Mouse (Mus musculus): ENCODE measurements around the gene Rfng. TPM values are rescaled to one million over a fixed set of nuclear protein-coding genes. Genes with fewer than 3 reads are reported as not detected.

Rfng gene
- polyA plus RNA-seq, 1 experiment = 8.9 TPM

- no peaks in the 10 kb centered on the region for H3K4me1 ChIP-seq (ENCODE audit: control insufficient read depth, insufficient read depth, low read length)
- no peaks in the 10 kb centered on the region for H3K9me3 ChIP-seq (replicated peaks; ENCODE audit: control insufficient read depth, insufficient read depth, low read length, poor library complexity, severe bottlenecking)
- H3K27me3 ChIP-seq (ENCODE audit: control insufficient read depth, insufficient read depth, low read length, poor library complexity, severe bottlenecking) = no peaks in the 10 kb centered on the region
- H3K9ac ChIP-seq (ENCODE audit: low read depth, poor library complexity, severe bottlenecking) = no peak overlapping the region
- no peak overlapping the region for H3K27ac ChIP-seq (ENCODE audit: insufficient read depth, low read length)
- H3K36me3 ChIP-seq (ENCODE audit: control insufficient read depth, insufficient read depth, low read length, poor library complexity, severe bottlenecking) = no peaks in the 10 kb centered on the region
- TF ChIP-seq CTCF (IDR thresholded peaks at IDR 0.05; ENCODE audit: low read depth, low read length) (no peak), EP300 (IDR thresholded peaks at IDR 0.05; ENCODE audit: insufficient read depth, low read depth, low read length) (no peak), POLR2A (IDR thresholded peaks at IDR 0.05; ENCODE audit: insufficient read depth, low read length) (no peak)
- no peak overlapping the region for H3K4me3 ChIP-seq (ENCODE audit: low read depth, low read length)
Measured at GRCm38 (mm10) chr11:120736424-120736823, 47.6 kb downstream of the Rfng start.

GRCm38 (mm10) chr11:120733521-120733920 is 50.5 kb downstream of the Rfng start:
- H3K4me1 ChIP-seq (ENCODE audit: control insufficient read depth, insufficient read depth, low read length) = peaks cover 2% of the 10 kb centered on the region
- no peaks in the 10 kb centered on the region for H3K9me3 ChIP-seq (replicated peaks; ENCODE audit: control insufficient read depth, insufficient read depth, low read length, poor library complexity, severe bottlenecking)
- H3K27ac ChIP-seq (ENCODE audit: insufficient read depth, low read length) = no peak overlapping the region
- H3K27me3 ChIP-seq (ENCODE audit: control insufficient read depth, insufficient read depth, low read length, poor library complexity, severe bottlenecking) = no peaks in the 10 kb centered on the region
- no peak for TF ChIP-seq CTCF (IDR thresholded peaks at IDR 0.05; ENCODE audit: low read depth, low read length)
- no peak for TF ChIP-seq POLR2A (IDR thresholded peaks at IDR 0.05; ENCODE audit: insufficient read depth, low read length)
- TF ChIP-seq EP300 (IDR thresholded peaks at IDR 0.05; ENCODE audit: insufficient read depth, low read depth, low read length) = no peak
- no peaks in the 10 kb centered on the region for H3K36me3 ChIP-seq (ENCODE audit: control insufficient read depth, insufficient read depth, low read length, poor library complexity, severe bottlenecking)
- H3K4me3 ChIP-seq (ENCODE audit: low read depth, low read length) = no peak overlapping the region
- no peak overlapping the region for H3K9ac ChIP-seq (ENCODE audit: low read depth, poor library complexity, severe bottlenecking)

DNA sequence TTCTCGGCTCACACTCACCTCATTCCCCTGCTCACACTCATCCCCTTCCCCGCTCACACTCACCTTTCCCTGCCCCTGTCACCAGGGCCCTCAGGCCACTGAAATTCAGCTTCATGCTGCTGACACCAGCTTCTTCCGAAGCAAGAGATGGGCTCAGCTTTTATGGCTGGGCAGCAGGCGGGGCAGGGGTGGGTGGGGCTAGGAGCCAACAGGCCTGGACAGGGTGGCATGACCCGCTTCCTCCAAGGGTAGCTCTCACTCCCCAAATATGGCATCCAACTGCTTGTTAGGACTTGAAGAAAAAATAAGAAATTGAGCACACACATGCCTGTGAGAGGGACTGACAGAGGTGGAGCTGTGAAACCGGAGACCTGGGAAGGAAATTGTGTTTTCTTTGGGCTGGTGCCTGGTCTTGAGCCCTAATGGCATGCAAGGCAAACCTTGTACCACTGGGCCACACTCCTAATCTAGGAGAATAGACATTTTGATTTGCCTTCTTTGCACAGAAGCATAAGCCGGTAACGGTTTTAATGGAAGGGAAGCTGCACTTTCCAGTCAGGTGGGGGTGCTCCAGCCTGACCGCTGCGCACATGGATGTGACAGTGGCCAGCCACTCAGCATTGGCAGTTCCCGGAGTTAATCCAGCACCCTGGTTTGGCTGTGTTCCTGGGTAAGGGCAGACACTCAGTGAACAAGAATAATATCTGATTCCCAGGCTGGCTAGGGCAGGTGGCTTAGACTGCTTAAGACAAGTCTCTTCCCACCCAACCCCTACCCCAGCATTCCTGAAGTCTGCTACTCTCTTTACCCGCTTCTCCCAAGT is 51.9 kb downstream of the Rfng start, which contains the start of gene Cbr2:
Gene Cbr2, minus strand, starts transcription at position 257 of the 823 bp plus-strand sequence.
- Histone ChIP-seq H3K36me3 (ENCODE audit: control insufficient read depth, insufficient read depth, low read length, poor library complexity, severe bottlenecking) (no peaks in the 10 kb centered on the region), H3K27ac (ENCODE audit: insufficient read depth, low read length) (no peak within 1 kb of the TSS), H3K27me3 (ENCODE audit: control insufficient read depth, insufficient read depth, low read length, poor library complexity, severe bottlenecking) (no peaks in the 10 kb centered on the region), H3K4me1 (ENCODE audit: control insufficient read depth, insufficient read depth, low read length) (peaks cover 2% of the 10 kb centered on the region), H3K9me3 (replicated peaks; ENCODE audit: control insufficient read depth, insufficient read depth, low read length, poor library complexity, severe bottlenecking) (no peaks in the 10 kb centered on the region), H3K9ac (ENCODE audit: low read depth, poor library complexity, severe bottlenecking) (no peak within 1 kb of the TSS), H3K4me3 (ENCODE audit: low read depth, low read length) (no peak within 1 kb of the TSS)
- no peak for TF ChIP-seq POLR2A (IDR thresholded peaks at IDR 0.05; ENCODE audit: insufficient read depth, low read length)

DNA sequence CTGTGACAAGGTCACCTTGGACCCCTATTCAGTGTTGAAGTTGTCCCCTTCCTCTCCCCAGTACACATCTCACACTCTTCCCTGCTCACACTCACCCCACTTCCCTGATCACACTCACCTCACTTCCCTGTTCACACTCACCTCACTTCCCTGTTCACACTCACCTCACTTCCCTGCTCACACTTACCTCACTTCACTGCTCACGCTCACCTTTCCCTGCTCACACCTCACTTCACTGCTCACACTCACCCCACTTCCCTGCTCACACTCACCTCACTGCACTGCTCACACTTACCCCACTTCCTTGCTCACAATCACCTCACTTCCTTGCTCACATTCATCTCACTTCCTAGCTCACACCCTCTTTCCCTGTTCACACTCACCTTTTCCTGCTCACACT is 52.6 kb downstream of the Rfng start:
- Histone ChIP-seq H3K9me3 (replicated peaks; ENCODE audit: control insufficient read depth, insufficient read depth, low read length, poor library complexity, severe bottlenecking) (no peaks in the 10 kb centered on the region), H3K4me3 (ENCODE audit: low read depth, low read length) (no peak overlapping the region), H3K4me1 (ENCODE audit: control insufficient read depth, insufficient read depth, low read length) (peaks cover 2% of the 10 kb centered on the region), H3K9ac (ENCODE audit: low read depth, poor library complexity, severe bottlenecking) (no peak overlapping the region), H3K27me3 (ENCODE audit: control insufficient read depth, insufficient read depth, low read length, poor library complexity, severe bottlenecking) (no peaks in the 10 kb centered on the region), H3K36me3 (ENCODE audit: control insufficient read depth, insufficient read depth, low read length, poor library complexity, severe bottlenecking) (no peaks in the 10 kb centered on the region), H3K27ac (ENCODE audit: insufficient read depth, low read length) (no peak overlapping the region)
- TF ChIP-seq POLR2A (IDR thresholded peaks at IDR 0.05; ENCODE audit: insufficient read depth, low read length) = no peak
- no peak for TF ChIP-seq EP300 (IDR thresholded peaks at IDR 0.05; ENCODE audit: insufficient read depth, low read depth, low read length)
- TF ChIP-seq CTCF (IDR thresholded peaks at IDR 0.05; ENCODE audit: low read depth, low read length) = no peak

Other genes starting within 250 kb of the Rfng start
- 46.4 and 53.4 TPM in 2 replicates for gene Mcrip1, start 234.5 kb downstream of the Rfng start, polyA plus RNA-seq (2011; ENCODE audit: insufficient read depth, insufficient read length, low read depth, missing spikeins)
- gene Ppp1r27, start 233.1 kb downstream of the Rfng start, polyA plus RNA-seq (2011; ENCODE audit: insufficient read depth, insufficient read length, low read depth, missing spikeins) = not detected in 2 replicates
- gene P4hb, start 211.0 kb downstream of the Rfng start, polyA plus RNA-seq (2011; ENCODE audit: insufficient read depth, insufficient read length, low read depth, missing spikeins) = 326 and 338 TPM in 2 replicates
- gene Arhgdia, start 202.6 kb downstream of the Rfng start, polyA plus RNA-seq (2011; ENCODE audit: insufficient read depth, insufficient read length, low read depth, missing spikeins) = 269 and 298 TPM in 2 replicates
- 229 and 242 TPM in 2 replicates for gene Alyref, start 185.8 kb downstream of the Rfng start, polyA plus RNA-seq (2011; ENCODE audit: insufficient read depth, insufficient read length, low read depth, missing spikeins)
- gene Anapc11, start 185.8 kb downstream of the Rfng start, polyA plus RNA-seq (2011; ENCODE audit: insufficient read depth, insufficient read length, low read depth, missing spikeins) = 84.0 and 100 TPM in 2 replicates
- gene Npb, start 175.7 kb downstream of the Rfng start, polyA plus RNA-seq (2011; ENCODE audit: insufficient read depth, insufficient read length, low read depth, missing spikeins) = not detected in 2 replicates
- gene Pcyt2, start 166.3 kb downstream of the Rfng start, polyA plus RNA-seq (2011; ENCODE audit: insufficient read depth, insufficient read length, low read depth, missing spikeins) = 37.0 and 39.6 TPM in 2 replicates
- 10.8 and 11.1 TPM in 2 replicates for gene Sirt7, start 159.0 kb downstream of the Rfng start, polyA plus RNA-seq (2011; ENCODE audit: insufficient read depth, insufficient read length, low read depth, missing spikeins)
- 48.0 and 53.0 TPM in 2 replicates for gene Mafg, start 150.6 kb downstream of the Rfng start, polyA plus RNA-seq (2011; ENCODE audit: insufficient read depth, insufficient read length, low read depth, missing spikeins)
- gene Pycr1, start 140.4 kb downstream of the Rfng start, polyA plus RNA-seq (2011; ENCODE audit: insufficient read depth, insufficient read length, low read depth, missing spikeins) = 41.7 and 55.3 TPM in 2 replicates
- not detected in 2 replicates for gene Myadml2, start 136.0 kb downstream of the Rfng start, polyA plus RNA-seq (2011; ENCODE audit: insufficient read depth, insufficient read length, low read depth, missing spikeins)
- gene Notum, start 123.0 kb downstream of the Rfng start, polyA plus RNA-seq (2011; ENCODE audit: insufficient read depth, insufficient read length, low read depth, missing spikeins) = 2.3 and 5.1 TPM in 2 replicates
- gene Aspscr1, start 111.2 kb downstream of the Rfng start, polyA plus RNA-seq (2011; ENCODE audit: insufficient read depth, insufficient read length, low read depth, missing spikeins) = 46.5 and 50.8 TPM in 2 replicates
- 38.0 and 45.3 TPM in 2 replicates for gene Cenpx, start 70.5 kb downstream of the Rfng start, polyA plus RNA-seq (2011; ENCODE audit: insufficient read depth, insufficient read length, low read depth, missing spikeins)
- gene Lrrc45, start 70.3 kb downstream of the Rfng start, polyA plus RNA-seq (2011; ENCODE audit: insufficient read depth, insufficient read length, low read depth, missing spikeins) = 7.3 and 9.8 TPM in 2 replicates
- gene Rac3, start 62.7 kb downstream of the Rfng start, polyA plus RNA-seq (2011; ENCODE audit: insufficient read depth, insufficient read length, low read depth, missing spikeins) = 16.6 and 20.7 TPM in 2 replicates
- gene Dcxr, start 56.9 kb downstream of the Rfng start, polyA plus RNA-seq (2011; ENCODE audit: insufficient read depth, insufficient read length, low read depth, missing spikeins) = 54.3 and 68.2 TPM in 2 replicates
- gene Cbr2, start 52.1 kb downstream of the Rfng start, polyA plus RNA-seq (2011; ENCODE audit: insufficient read depth, insufficient read length, low read depth, missing spikeins) = not detected in 2 replicates
- gene Hmga1b, start 21.4 kb downstream of the Rfng start, polyA plus RNA-seq (2011; ENCODE audit: insufficient read depth, insufficient read length, low read depth, missing spikeins) = 56.2 and 85.9 TPM in 2 replicates
- gene Gps1, start 65 bp upstream of the Rfng start, polyA plus RNA-seq (2011; ENCODE audit: insufficient read depth, insufficient read length, low read depth, missing spikeins) = 92.0 and 95.2 TPM in 2 replicates
- gene Dus1l, start 12.2 kb upstream of the Rfng start, polyA plus RNA-seq (2011; ENCODE audit: insufficient read depth, insufficient read length, low read depth, missing spikeins) = 56.7 and 66.9 TPM in 2 replicates
- 114 and 127 TPM in 2 replicates for gene Fasn, start 40.3 kb upstream of the Rfng start, polyA plus RNA-seq (2011; ENCODE audit: insufficient read depth, insufficient read length, low read depth, missing spikeins)
- gene Ccdc57, start 148.7 kb upstream of the Rfng start, polyA plus RNA-seq (2011; ENCODE audit: insufficient read depth, insufficient read length, low read depth, missing spikeins) = 3.4 and 3.8 TPM in 2 replicates
- gene Slc16a3, start 164.3 kb upstream of the Rfng start, polyA plus RNA-seq (2011; ENCODE audit: insufficient read depth, insufficient read length, low read depth, missing spikeins) = 80.9 and 84.3 TPM in 2 replicates
- 99.3 and 109 TPM in 2 replicates for gene Csnk1d, start 207.1 kb upstream of the Rfng start, polyA plus RNA-seq (2011; ENCODE audit: insufficient read depth, insufficient read length, low read depth, missing spikeins)